In genomic region chr17:67707793-67708364, GRCm38 (mm10) we compare ENCODE assay signal across 13 mouse cellular contexts. TPM values are rescaled to one million over a fixed set of nuclear protein-coding genes. Genes with fewer than 3 reads are reported as not detected.
A peak's percentile ranks its signal among the peaks of the same experiment; 100 is the strongest.
DNase-seq lines count a peak whose midpoint lies in the region; ATAC-seq and TF ChIP-seq lines count a peak whose summit lies in the region.
"Had no signal": no experiment of that assay in that cellular context is flagged by ENCODE, and none has a peak within 500 bp of the region (broad histone marks: within the 10 kb centered on the region; RNA-seq: fewer than 3 reads in every experiment).

No protein-coding gene starts in this region.

- no peak overlapping the region for H3K4me2 ChIP-seq in midbrain, embryonic 14.5 days (ENCODE audit: low read length)
- H3K4me2 ChIP-seq in midbrain, embryonic 13.5 days (replicated peaks) = no peak overlapping the region
- peak overlapping the region; percentile 37 for H3K4me2 ChIP-seq in embryonic facial prominence, embryonic 15.5 days (replicated peaks)
- H3K4me2 ChIP-seq: midbrain, embryonic 11.5 days had no signal

- DNase-seq in midbrain, embryonic 14.5 days = no peak
- DNase-seq in kidney, postnatal 10 days = peak; percentile 69
- DNase-seq in right cerebral cortex, postnatal 4 days = no peak
- no peak for DNase-seq in urinary bladder, postnatal 4 days (ENCODE audit: low spot score in 2 of 2)
- DNase-seq: cerebellum, adult 8-10 months; thymus, adult 18-20 months had no signal

- no peak for ATAC-seq in midbrain, embryonic 14.5 days (ENCODE audit: low FRiP score, low TSS enrichment)
- ATAC-seq in midbrain, embryonic 13.5 days = no peak
- no peak for ATAC-seq in embryonic facial prominence, embryonic 15.5 days (ENCODE audit: insufficient number of reproducible peaks, low FRiP score, low TSS enrichment, low read depth)
- ATAC-seq: lung, postnatal 0 days; Patski had no signal

- H3K4me3 ChIP-seq in midbrain, embryonic 14.5 days (replicated peaks; ENCODE audit: low read depth, low read length) = no peak overlapping the region
- H3K4me3 ChIP-seq in midbrain, embryonic 13.5 days (replicated peaks) = no peak overlapping the region
- H3K4me3 ChIP-seq in embryonic facial prominence, embryonic 15.5 days (replicated peaks) = 0 out of 2 replicates have a peak overlapping the region, but pooled peaks have one; percentile 0
- no peak overlapping the region for H3K4me3 ChIP-seq in testis, adult 2 months (ENCODE audit: control insufficient read depth, low read depth, low read length)

- H3K4me1 ChIP-seq in midbrain, embryonic 14.5 days (ENCODE audit: control insufficient read depth, insufficient read depth, low read length) = no peaks in the 10 kb centered on the region
- H3K4me1 ChIP-seq in midbrain, embryonic 13.5 days (replicated peaks) = peaks cover 27% of the 10 kb centered on the region
- peaks cover 13% of the 10 kb centered on the region for H3K4me1 ChIP-seq in embryonic facial prominence, embryonic 15.5 days
- no peaks in the 10 kb centered on the region; the same call in 1 of the 2 replicates for H3K4me1 ChIP-seq in testis, adult 2 months (ENCODE audit: control insufficient read depth, insufficient read depth, low read length)

- no peaks in the 10 kb centered on the region for H3K36me3 ChIP-seq in midbrain, embryonic 14.5 days (ENCODE audit: control insufficient read depth, insufficient read depth, low read length)
- no peaks in the 10 kb centered on the region for H3K36me3 ChIP-seq in midbrain, embryonic 13.5 days
- no peaks in the 10 kb centered on the region for H3K36me3 ChIP-seq in embryonic facial prominence, embryonic 15.5 days
- no peaks in the 10 kb centered on the region for H3K36me3 ChIP-seq in testis, adult 2 months (ENCODE audit: control insufficient read depth, insufficient read depth, low read length)

- 0 out of 2 replicates have a peak overlapping the region, but pooled peaks have one; percentile 8 for H3K27ac ChIP-seq in midbrain, embryonic 14.5 days (replicated peaks; ENCODE audit: low read depth, low read length)
- no peak overlapping the region for H3K27ac ChIP-seq in midbrain, embryonic 13.5 days
- peak overlapping the region; percentile 25; the same call in 1 of the 2 replicates for H3K27ac ChIP-seq in embryonic facial prominence, embryonic 15.5 days (replicated peaks)
- H3K27ac ChIP-seq in testis, adult 2 months (ENCODE audit: control insufficient read depth, insufficient read depth, low read depth, low read length) = peak overlapping the region; percentile 69

- H3K27me3 ChIP-seq in midbrain, embryonic 14.5 days (ENCODE audit: control insufficient read depth, insufficient read depth, low read length) = no peaks in the 10 kb centered on the region
- H3K27me3 ChIP-seq in midbrain, embryonic 13.5 days = no peaks in the 10 kb centered on the region
- H3K27me3 ChIP-seq in embryonic facial prominence, embryonic 15.5 days = no peaks in the 10 kb centered on the region
- H3K27me3 ChIP-seq in testis, adult 2 months (ENCODE audit: control insufficient read depth, insufficient read depth, low read length) = no peaks in the 10 kb centered on the region
- H3K27me3 ChIP-seq: CH12.LX, Patski had no signal

- no peak for TF ChIP-seq CTCF in testis, adult 2 months (IDR thresholded peaks at IDR 0.05; ENCODE audit: control insufficient read depth, insufficient read depth, insufficient replicate concordance, low read depth, low read length)

- WGBS in midbrain, embryonic 14.5 days = 85% methylated on average over 13 of the region's 13 CpGs
- WGBS in midbrain, embryonic 13.5 days = 81% methylated on average over 13 of the region's 13 CpGs
- 24% methylated on average over 13 of the region's 13 CpGs for WGBS in embryonic facial prominence, embryonic 15.5 days

- TF ChIP-seq POLR2A in testis, adult 2 months (IDR thresholded peaks at IDR 0.05; ENCODE audit: control insufficient read depth, low read depth, low read length) = no peak

- H3K9ac ChIP-seq in midbrain, embryonic 14.5 days (replicated peaks; ENCODE audit: low read length) = no peak overlapping the region
- H3K9ac ChIP-seq in midbrain, embryonic 13.5 days (replicated peaks) = no peak overlapping the region
- no peak overlapping the region for H3K9ac ChIP-seq in embryonic facial prominence, embryonic 15.5 days

- H3K9me3 ChIP-seq in midbrain, embryonic 14.5 days (ENCODE audit: control insufficient read depth, low read length) = no peaks in the 10 kb centered on the region
- H3K9me3 ChIP-seq in midbrain, embryonic 13.5 days = no peaks in the 10 kb centered on the region
- H3K9me3 ChIP-seq in embryonic facial prominence, embryonic 15.5 days (replicated peaks) = no peaks in the 10 kb centered on the region

RNA-seq across cellular contexts. Expression of gene Lama1, which starts 10.8 kb away (rescaled TPM):
- polyA plus RNA-seq in midbrain, embryonic 14.5 days (2014; fragmentation: Nextera tagmentation; extraction: Ambion mirVana) = 3.2 and 10.1 TPM in 2 replicates
- polyA plus RNA-seq in midbrain, embryonic 13.5 days (2015; fragmentation: Nextera tagmentation; extraction: Ambion mirVana) = 7.3 and 10.3 TPM in 2 replicates
- 1.1 and 1.3 TPM in 2 replicates for polyA plus RNA-seq in embryonic facial prominence, embryonic 15.5 days (2015; fragmentation: Nextera tagmentation; extraction: Ambion mirVana)
- polyA plus RNA-seq in testis, adult 2 months (2012; rRNA removed) = 5.1 and 6.1 TPM in 2 replicates
